Mouse (Mus musculus) cortical plate, adult 2 months (tissue): ENCODE measurements at regions not wholly inside any gene's neighbourhood (a gene's known extent, or its start where the extent isn't known, plus 50 kb on each side); places are given as distances from the start of the nearest gene placed in this dataset.

Experiments used
- CTCF ChIP-seq: fragments of 200-500 bp; IDR thresholded peaks from 2 replicates; pipeline ENCODE4 v1.5.1; 2011; ENCODE audit warnings: mild to moderate bottlenecking, control low read depth, low read length; ENCODE audit not compliant: insufficient read depth; ENCODE audit errors: extremely low read depth
- POLR2A ChIP-seq: fragments of 200-500 bp; IDR thresholded peaks from 2 replicates; pipeline ENCODE4 v1.6.1; 2011; ENCODE audit warnings: mild to moderate bottlenecking, low read length, control low read depth; ENCODE audit not compliant: insufficient read depth; ENCODE audit errors: extremely low read depth

DNA sequence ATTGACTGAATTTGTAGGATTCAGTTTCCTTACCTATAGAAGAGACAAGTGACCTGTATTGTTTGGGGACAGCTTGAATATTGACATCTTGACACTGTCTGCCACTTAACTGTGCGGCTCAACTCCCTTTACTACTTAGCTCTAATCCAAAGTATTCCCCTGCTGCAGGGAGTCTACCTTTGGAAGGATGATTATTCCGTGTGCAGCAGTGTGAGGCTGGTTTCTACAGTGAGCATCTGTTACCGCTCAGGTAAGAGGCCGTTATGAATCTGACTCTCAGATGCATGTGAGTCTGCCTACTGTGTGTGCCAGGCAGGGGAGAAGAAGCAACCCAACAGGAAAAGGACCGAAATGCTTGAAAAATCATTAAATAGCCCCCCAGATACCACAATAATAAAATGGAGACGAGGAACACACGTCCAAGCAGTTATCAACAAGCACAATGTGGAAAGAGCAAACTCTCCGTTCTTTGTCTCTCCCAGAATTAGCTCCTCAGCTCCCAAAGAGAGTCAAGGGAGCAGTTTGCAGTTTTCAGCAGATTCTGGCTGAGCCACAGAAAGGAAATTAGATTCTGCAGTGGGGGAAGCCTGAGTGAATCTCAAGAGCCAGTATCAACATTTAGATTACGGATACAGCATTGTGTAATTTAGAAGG is 324.8 kb upstream of the Car10 start:
- TF ChIP-seq CTCF (no peak), POLR2A (no peak)
